Mouse (Mus musculus) right cerebral cortex, adult 18-20 months (tissue): ENCODE results near the gene Fndc10.
"Not testable (repeated sequence)": the region's sequence is repeated elsewhere in the genome, so short reads cannot be mapped to it uniquely, and the experiment has no call there.

Experiments used
- DNase-seq: peaks from one replicate; pipeline ENCODE4 v3.0.0; 2022; ENCODE audit warnings: mixed read lengths

Gene Fndc10

GRCm38 (mm10) chr4:155694111-155694481 lies at the start of gene Fndc10:
TSS of gene Fndc10 (plus strand) at chr4:155694342.
- peak; percentile 86 for DNase-seq

GRCm38 (mm10) chr4:155645308-155645707 lies 48.8 kb upstream of the Fndc10 start, which contains the start of gene Gm10563:
TSS of gene Gm10563 (minus strand) at chr4:155645408.
- not testable (repeated sequence) for DNase-seq

- DNase-seq: no peak
These were observed 48.4 kb upstream of the Fndc10 start for GRCm38 (mm10) chr4:155645721-155646120.

GRCm38 (mm10) chr4:155649355-155649754 lies 44.8 kb upstream of the Fndc10 start:
- no peak for DNase-seq

DNA sequence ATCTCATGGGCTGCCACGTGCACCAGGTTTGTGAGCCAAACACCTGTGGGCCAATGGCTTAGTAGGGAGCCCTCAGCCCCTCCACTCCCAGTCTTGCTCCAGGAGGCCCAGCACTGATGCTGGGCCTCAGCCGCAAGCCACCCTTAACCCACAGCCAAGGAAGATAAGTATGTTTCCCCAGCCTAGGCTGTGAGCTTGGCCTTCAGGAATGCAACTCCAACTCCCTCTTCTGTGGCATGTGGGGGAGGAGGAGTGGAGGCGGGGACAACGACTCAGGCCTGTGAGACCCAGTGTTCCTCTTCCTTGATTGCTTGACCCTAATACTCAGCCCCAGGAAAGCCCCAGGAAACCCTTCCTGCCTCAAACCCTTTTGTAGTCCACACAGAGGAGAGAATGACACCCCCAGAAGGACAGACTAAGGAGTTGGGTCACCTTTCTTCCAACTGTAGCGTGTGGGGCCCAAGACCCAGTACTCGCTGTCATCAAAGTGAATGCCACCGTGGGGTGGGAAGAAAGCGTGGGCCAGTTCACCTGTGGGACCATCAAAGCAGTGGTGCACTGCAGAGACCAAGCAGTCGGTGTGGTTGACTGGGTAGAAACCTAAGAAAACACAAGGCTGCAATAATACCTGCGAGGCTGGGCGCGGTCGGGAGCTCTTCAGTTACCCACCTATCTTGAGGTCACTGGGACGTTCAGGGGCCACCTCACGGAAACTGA lies 42.4 kb upstream of the Fndc10 start:
- DNase-seq: no peak

GRCm38 (mm10) chr4:155652283-155653085 lies 41.7 kb upstream of the Fndc10 start:
- DNase-seq: no peak

GRCm38 (mm10) chr4:155653086-155653450 lies 41.1 kb upstream of the Fndc10 start, which contains the start of gene Mmp23:
TSS of gene Mmp23 (minus strand) at chr4:155653384.
- DNase-seq: no peak

- no peak for DNase-seq
These were observed 40.5 kb upstream of the Fndc10 start for GRCm38 (mm10) chr4:155653451-155654182.

DNA sequence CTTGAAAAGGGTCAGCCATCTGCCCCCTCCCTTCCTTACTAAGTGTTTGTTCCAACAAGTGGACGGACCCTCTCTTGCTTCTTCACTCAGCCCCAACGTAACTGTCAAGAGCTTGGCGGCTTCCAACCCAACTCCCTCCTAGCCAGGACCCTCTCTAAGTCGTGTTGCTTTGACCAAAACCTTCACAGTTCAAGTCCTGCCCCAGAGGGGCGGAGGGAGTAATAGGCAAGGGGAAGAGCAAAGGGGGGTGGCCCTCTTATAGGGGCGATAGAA lies 40.0 kb upstream of the Fndc10 start:
- no peak for DNase-seq

GRCm38 (mm10) chr4:155654456-155655298 lies 39.5 kb upstream of the Fndc10 start:
- no peak for DNase-seq

DNA sequence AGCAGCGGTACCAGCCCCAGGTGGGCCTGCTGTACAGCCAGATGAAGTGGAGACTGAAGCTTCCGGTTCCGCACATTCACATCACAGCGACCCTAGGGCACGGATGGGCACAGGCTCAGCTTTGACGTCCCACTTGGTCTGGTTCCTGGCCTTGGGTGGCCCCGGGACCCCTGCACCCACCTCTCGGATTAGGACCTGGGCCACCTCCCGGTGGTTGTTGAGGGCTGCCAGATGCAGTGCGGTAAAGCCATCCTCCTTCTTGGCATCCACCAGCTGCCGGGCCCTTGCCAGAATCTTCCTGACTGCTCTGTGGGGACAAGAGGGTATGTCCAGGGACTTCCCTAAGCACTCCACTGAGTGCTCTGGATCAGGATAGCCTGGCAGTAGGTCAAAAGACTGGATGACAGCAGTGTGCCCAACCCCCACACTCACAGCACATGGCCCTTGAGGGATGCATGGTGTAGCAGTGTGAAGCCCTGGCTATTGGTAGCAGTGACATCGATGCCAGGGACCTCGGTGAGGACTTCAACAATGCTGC lies 37.9 kb upstream of the Fndc10 start:
- DNase-seq: no peak

GRCm38 (mm10) chr4:155658961-155659360 lies 35.2 kb upstream of the Fndc10 start:
- DNase-seq: no peak

DNA sequence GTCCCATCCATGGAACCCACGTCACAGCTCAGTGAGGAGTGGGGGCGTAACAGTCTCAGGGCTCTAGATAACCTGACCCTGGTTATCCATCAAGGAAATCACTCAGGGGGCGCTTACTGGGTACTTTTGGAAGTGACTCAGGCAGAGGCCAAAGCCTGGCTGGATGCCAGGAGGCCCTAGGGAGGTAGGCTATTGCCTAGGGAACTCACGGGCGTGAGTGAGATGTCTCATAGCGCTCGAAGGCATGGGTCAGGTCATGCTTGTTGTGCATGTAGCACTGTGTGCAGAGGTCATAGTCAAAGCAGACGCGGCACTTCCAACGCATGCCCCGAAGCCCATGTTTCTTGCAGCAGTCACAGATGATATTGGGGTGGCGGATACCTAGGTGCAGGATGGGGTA lies 33.5 kb upstream of the Fndc10 start:
- no peak for DNase-seq

- no peak for DNase-seq
These were observed 27.2 kb upstream of the Fndc10 start for GRCm38 (mm10) chr4:155666903-155667302.

DNA sequence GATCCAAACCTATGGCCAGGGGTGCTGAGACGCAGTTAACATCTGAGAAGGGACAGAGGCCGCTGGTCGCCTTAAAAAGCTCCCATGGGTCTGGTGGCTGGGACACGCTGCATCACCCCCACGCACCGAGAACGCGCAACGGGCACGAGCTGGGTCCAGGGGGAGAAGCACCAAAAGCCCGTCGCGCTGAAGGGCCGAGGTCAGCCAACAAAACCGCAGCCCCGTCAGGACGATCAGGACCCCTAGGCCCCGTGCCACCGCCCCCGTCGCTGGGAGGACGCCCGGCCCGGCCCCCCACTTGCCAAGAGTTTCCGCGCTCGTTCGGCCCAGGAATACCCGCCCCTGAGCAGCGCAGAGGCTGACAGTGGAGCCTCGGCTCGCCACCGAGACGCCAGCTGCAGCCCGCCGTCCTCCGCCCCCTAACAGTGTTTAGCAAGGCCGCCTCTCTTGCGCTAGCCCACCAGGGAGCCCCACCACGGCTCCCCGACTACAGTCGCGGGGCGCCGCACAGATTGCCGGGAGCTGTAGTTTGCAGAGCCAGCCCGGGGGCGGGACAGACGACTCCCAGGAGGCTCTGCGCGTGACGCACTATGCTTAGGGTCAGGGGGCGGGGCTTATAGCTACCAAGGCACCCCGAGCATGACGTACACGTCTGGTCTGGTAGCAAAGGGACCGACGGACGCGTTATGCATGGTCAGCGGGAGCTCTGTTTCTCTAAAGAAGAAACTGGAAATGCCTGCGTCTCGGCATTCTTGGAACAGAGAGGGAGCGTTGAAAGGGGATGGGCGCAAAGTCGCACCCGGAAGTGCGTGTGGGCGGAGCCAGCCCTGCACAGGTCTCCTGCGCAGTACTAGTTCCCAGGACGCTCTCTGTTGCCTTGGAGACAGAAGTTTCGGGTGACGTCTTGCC lies 25.2 kb upstream of the Fndc10 start, which contains the start of gene Mib2:
Mib2 (minus strand) TSS at position 510 of the 909 bp plus-strand sequence.
- peak; percentile 98 for DNase-seq

DNA sequence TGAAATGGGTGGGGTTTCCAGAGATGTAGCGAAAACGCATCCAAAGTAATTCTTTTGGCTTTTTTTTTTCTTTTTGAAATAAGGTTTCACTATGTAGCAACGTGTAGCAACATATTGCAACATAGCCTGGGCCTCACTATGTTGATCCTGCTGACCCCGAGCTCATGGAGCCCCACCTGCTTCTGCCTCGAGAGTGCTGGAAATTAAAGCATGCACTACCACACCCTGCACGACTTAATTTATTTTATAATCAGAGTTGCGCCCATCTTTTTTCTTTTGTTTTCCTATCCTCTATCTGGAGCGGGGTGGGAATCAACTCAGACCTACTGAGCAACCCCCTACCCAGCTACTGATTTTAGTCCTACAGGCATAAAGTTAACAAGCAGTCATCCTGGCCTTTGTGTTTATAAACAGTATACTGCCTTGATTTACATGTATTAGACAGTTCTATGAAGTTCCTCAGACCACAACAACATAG lies 24.5 kb upstream of the Fndc10 start:
- no peak for DNase-seq

DNA sequence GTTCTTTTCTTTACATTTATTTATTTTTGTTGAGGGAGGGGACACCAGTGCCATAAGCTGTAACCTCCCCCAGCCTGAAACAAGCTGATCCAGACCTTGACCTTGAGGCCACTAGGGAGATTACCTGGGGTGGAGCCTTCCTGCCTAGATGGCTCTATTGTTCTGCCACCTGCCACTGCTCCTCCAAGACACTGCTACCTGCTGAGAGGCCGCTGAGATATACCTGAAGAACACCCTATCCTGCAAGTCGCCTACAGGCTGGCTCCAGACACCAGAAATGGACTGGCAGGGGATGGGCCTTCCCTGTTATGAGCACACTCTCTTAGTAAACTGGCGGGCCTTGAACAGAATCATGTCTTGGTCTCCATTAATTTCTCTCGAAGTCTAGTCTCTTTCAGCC lies 23.9 kb upstream of the Fndc10 start:
- not testable (repeated sequence) for DNase-seq

DNA sequence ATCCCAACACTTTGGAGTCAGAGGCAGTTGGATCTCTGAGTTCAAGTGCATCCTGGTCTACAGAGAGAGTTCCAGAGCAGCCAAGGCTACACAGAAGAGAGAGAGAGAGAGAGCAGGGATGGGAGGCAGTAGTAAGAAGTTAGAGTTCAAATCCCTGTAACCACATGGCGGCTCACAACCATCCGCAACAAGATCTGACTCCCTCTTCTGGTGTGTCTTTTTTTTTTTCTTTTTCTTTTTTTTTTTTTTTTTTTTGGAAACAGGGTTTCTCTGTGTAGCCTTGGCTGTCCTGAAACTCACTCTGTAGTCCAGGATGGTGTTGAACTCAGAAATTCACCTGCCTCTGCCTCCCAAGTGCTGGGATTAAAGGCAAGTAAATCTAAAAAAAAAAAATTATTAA lies 22.1 kb upstream of the Fndc10 start:
- DNase-seq: no peak

GRCm38 (mm10) chr4:155675991-155676390 lies 18.2 kb upstream of the Fndc10 start:
- no peak for DNase-seq

DNA sequence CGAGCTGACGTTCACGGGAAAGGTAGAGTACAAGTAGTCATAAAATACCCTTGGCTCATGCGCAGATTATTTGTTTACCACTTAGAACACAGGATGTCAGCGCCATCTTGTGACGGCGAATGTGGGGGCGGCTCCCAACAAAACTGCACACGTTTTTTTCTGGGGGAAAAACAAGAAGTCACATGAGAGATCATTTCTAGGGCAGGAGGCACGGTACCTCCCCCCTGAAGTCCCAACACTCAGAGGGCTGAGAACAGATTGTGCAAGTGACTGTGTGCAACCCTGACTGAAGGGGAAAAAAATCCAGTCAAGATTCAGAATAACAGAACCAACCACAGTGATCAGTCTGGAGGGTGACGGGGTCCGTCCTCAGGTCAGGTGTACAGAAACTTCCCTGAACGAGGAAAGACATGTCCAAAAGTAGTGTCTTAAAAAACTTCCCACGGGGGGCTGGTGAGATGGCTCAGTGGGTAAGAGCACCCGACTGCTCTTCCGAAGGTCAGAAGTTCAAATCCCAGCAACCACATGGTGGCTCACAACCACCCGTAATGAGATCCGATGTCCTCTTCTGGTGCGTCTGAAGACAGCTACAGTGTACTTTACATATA lies 10.4 kb upstream of the Fndc10 start:
- not testable (repeated sequence) for DNase-seq

GRCm38 (mm10) chr4:155687764-155688163 lies 6.4 kb upstream of the Fndc10 start:
- DNase-seq: not testable (repeated sequence)
